Mouse (Mus musculus): ENCODE data around the gene Mrpl51.

DNA sequence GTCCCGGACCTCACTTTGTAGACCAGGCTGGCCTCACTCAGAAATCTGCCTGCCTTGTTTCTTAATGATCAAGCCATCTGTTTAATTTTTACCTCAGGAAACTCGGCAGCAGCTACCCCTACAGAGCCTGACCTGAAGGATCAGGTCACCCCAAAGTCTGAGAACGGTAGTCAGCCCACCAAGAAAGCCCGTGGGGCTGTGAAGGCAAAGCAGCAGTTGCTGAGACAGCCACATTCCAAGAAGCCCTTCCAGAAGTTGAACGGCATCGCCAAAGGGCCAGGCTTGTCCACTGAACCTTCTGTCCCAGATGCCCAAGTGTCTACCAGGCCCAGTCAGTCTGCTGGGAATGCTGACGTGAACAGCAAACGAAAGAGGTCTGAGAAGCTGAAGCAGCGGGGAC lies 47.7 kb upstream of the Mrpl51 start:
- TF ChIP-seq EP300 (optimal IDR thresholded peaks at IDR 0.05): no peak
- TF ChIP-seq CTCF (IDR thresholded peaks at IDR 0.05; ENCODE audit: low read depth): no peak

Data from stomach, postnatal 0 days (tissue).